ENCODE assay signal across 9 mouse cellular contexts in genomic region chr6:72164321-72165275, GRCm38 (mm10).
DNase-seq lines count a peak whose midpoint lies in the region; ATAC-seq and TF ChIP-seq lines count a peak whose summit lies in the region.
"Had no signal": no experiment of that assay in that cellular context is flagged by ENCODE, and none has a peak within 500 bp of the region (broad histone marks: within the 10 kb centered on the region; RNA-seq: fewer than 3 reads in every experiment).

No protein-coding gene starts in this region.

- H3K4me1 ChIP-seq in heart, embryonic 12.5 days (replicated peaks): peaks cover 26% of the 10 kb centered on the region
- peaks cover 6% of the 10 kb centered on the region; the same call in 1 of the 2 replicates for H3K4me1 ChIP-seq in kidney, embryonic 16.5 days (ENCODE audit: insufficient read depth, low read length)

- H3K9me3 ChIP-seq in heart, embryonic 12.5 days (replicated peaks): no peaks in the 10 kb centered on the region
- no peaks in the 10 kb centered on the region for H3K9me3 ChIP-seq in kidney, embryonic 16.5 days (ENCODE audit: low read length)

- no peaks in the 10 kb centered on the region for H3K27me3 ChIP-seq in heart, embryonic 12.5 days (replicated peaks)
- no peaks in the 10 kb centered on the region for H3K27me3 ChIP-seq in kidney, embryonic 16.5 days (ENCODE audit: insufficient read depth, low read length)

- no peak overlapping the region for H3K4me3 ChIP-seq in heart, embryonic 12.5 days
- H3K4me3 ChIP-seq in kidney, embryonic 16.5 days (ENCODE audit: low read length): no peak overlapping the region
- H3K4me3 ChIP-seq: erythroblast, embryonic 14.5 days had no signal

- peak overlapping the region; percentile 47 for H3K4me2 ChIP-seq in heart, embryonic 12.5 days
- H3K4me2 ChIP-seq in kidney, embryonic 16.5 days (replicated peaks; ENCODE audit: low read depth, low read length): 0 out of 2 replicates have a peak overlapping the region, but pooled peaks have one; percentile 9

- no peaks in the 10 kb centered on the region for H3K36me3 ChIP-seq in heart, embryonic 12.5 days
- H3K36me3 ChIP-seq in kidney, embryonic 16.5 days (ENCODE audit: insufficient read depth, low read length): no peaks in the 10 kb centered on the region

- H3K9ac ChIP-seq in heart, embryonic 12.5 days: no peak overlapping the region; the same call in 1 of the 2 replicates
- no peak overlapping the region for H3K9ac ChIP-seq in kidney, embryonic 16.5 days (replicated peaks; ENCODE audit: low read length)

- no peak for TF ChIP-seq POLR2A in brain, embryonic 14.5 days (IDR thresholded peaks at IDR 0.05; ENCODE audit: borderline replicate concordance, extremely low read depth, insufficient read depth, insufficient read length, poor library complexity, severe bottlenecking)

- peak; percentile 97 for TF ChIP-seq CTCF in brain, embryonic 14.5 days (IDR thresholded peaks at IDR 0.05; ENCODE audit: borderline replicate concordance, extremely low read depth, insufficient read depth, insufficient read length)

- H3K27ac ChIP-seq in heart, embryonic 12.5 days (ENCODE audit: poor library complexity, severe bottlenecking): peak overlapping the region; percentile 7; the same call in 1 of the 2 replicates
- no peak overlapping the region for H3K27ac ChIP-seq in kidney, embryonic 16.5 days (ENCODE audit: low read length)

- ATAC-seq in erythroblast, adult 5-6 weeks (replicated peaks; ENCODE audit: low FRiP score, poor library complexity, severe bottlenecking): peak; percentile 89
- ATAC-seq in heart, embryonic 12.5 days (ENCODE audit: insufficient number of reproducible peaks, low FRiP score): peak; percentile 76
- ATAC-seq in kidney, embryonic 16.5 days (ENCODE audit: low FRiP score, low TSS enrichment): peak; percentile 88

- DNase-seq in CD4-positive helper T cell, adult 2 months (ENCODE audit: low read depth, low spot score): peak; percentile 80
- peak; percentile 94 for DNase-seq in brain, embryonic 14.5 days (ENCODE audit: low read depth)
- peak; percentile 87 for DNase-seq in liver
- peak; percentile 55 to 80 for DNase-seq in monocyte, adult 2 months (ENCODE audit: low read depth in 1 of 2, low spot score in 2 of 2)
- DNase-seq in spleen, postnatal 14 days (ENCODE audit: low spot score in 2 of 2): peak; percentile 70 to 83

- WGBS in heart, embryonic 12.5 days: 14% methylated on average over 20 of the region's 20 CpGs
- 19% methylated on average over 20 of the region's 20 CpGs for WGBS in kidney, embryonic 16.5 days
